Comparison of ENCODE assay signal across 16 mouse cellular contexts in the genomic region with DNA sequence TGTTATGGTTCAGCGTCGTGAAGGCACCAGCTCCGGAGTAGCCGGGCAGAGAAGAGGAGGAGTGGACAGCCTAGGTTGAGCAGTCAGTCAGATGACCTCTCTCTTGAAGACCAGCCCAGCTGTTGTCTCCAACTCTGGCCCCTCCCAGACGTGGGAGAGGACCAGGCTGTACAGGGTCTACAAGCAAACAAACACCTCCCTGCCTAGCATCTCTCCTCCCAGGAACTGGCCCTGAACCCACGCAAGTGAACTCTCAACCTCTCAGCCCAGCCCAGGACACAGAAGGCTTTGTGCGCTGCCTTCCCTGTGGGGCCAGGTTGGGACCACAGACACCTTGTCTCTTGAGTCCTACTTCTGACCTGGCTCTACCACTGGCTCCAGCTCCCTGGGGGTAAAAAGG. TPM values are rescaled to one million over a fixed set of nuclear protein-coding genes. Genes with fewer than 3 reads are reported as not detected.
DNase-seq lines count a peak whose midpoint lies in the region; ATAC-seq and TF ChIP-seq lines count a peak whose summit lies in the region.
"Had no signal": no experiment of that assay in that cellular context is flagged by ENCODE, and none has a peak within 500 bp of the region (broad histone marks: within the 10 kb centered on the region; RNA-seq: fewer than 3 reads in every experiment).

A gene (minus strand): TSS at position 77 of the 400 bp plus-strand sequence.

- no peaks in the 10 kb centered on the region for H3K9me3 ChIP-seq in embryonic facial prominence, embryonic 15.5 days (replicated peaks)
- no peaks in the 10 kb centered on the region for H3K9me3 ChIP-seq in embryonic facial prominence, embryonic 10.5 days
- no peaks in the 10 kb centered on the region for H3K9me3 ChIP-seq in intestine, embryonic 14.5 days (ENCODE audit: control insufficient read depth, low read length)
- H3K9me3 ChIP-seq in intestine, embryonic 16.5 days (ENCODE audit: control insufficient read depth, low read length), result no peaks in the 10 kb centered on the region
- H3K9me3 ChIP-seq in lung, embryonic 14.5 days (ENCODE audit: low read depth, low read length), result no peaks in the 10 kb centered on the region
- H3K9me3 ChIP-seq: hindbrain, embryonic 10.5 days; liver, embryonic 13.5 days; midbrain, embryonic 10.5 days had no signal

- no peaks in the 10 kb centered on the region for H3K27me3 ChIP-seq in embryonic facial prominence, embryonic 15.5 days
- H3K27me3 ChIP-seq in embryonic facial prominence, embryonic 10.5 days (replicated peaks; ENCODE audit: low read depth, poor library complexity, severe bottlenecking), result no peaks in the 10 kb centered on the region
- no peaks in the 10 kb centered on the region for H3K27me3 ChIP-seq in intestine, embryonic 14.5 days (replicated peaks; ENCODE audit: control insufficient read depth, insufficient read depth, low read length)
- no peaks in the 10 kb centered on the region for H3K27me3 ChIP-seq in intestine, embryonic 16.5 days (replicated peaks; ENCODE audit: control insufficient read depth, insufficient read depth, low read length)
- H3K27me3 ChIP-seq in lung, embryonic 14.5 days (ENCODE audit: insufficient read depth, low read length), result no peaks in the 10 kb centered on the region
- H3K27me3 ChIP-seq in testis, adult 2 months (ENCODE audit: control insufficient read depth, insufficient read depth, low read length), result no peaks in the 10 kb centered on the region
- H3K27me3 ChIP-seq: liver, embryonic 13.5 days had no signal

- ATAC-seq in embryonic facial prominence, embryonic 15.5 days (ENCODE audit: insufficient number of reproducible peaks, low FRiP score, low TSS enrichment, low read depth), result peak; percentile 37; the same call in 1 of the 2 replicates
- peak; percentile 18; the same call in 1 of the 2 replicates for ATAC-seq in intestine, embryonic 14.5 days (replicated peaks; ENCODE audit: low FRiP score, low TSS enrichment, low read depth)
- no peak; the same call in 1 of the 2 replicates for ATAC-seq in intestine, embryonic 16.5 days
- peak; percentile 43; the same call in 1 of the 2 replicates for ATAC-seq in lung, embryonic 14.5 days (ENCODE audit: insufficient read depth)

- H3K4me3 ChIP-seq in embryonic facial prominence, embryonic 15.5 days (replicated peaks), result no peak within 1 kb of the TSS
- H3K4me3 ChIP-seq in embryonic facial prominence, embryonic 10.5 days, result no peak within 1 kb of the TSS
- no peak within 1 kb of the TSS for H3K4me3 ChIP-seq in intestine, embryonic 14.5 days (ENCODE audit: low read depth, low read length)
- no peak within 1 kb of the TSS for H3K4me3 ChIP-seq in intestine, embryonic 16.5 days (ENCODE audit: low read length)
- H3K4me3 ChIP-seq in lung, embryonic 14.5 days (ENCODE audit: low read depth, low read length), result no peak within 1 kb of the TSS
- peak within 1 kb of the TSS; percentile 50 for H3K4me3 ChIP-seq in testis, adult 2 months (ENCODE audit: control insufficient read depth, low read depth, low read length)
- H3K4me3 ChIP-seq: hindbrain, embryonic 10.5 days; left cerebral cortex, adult 2 months; liver, embryonic 13.5 days; midbrain, embryonic 10.5 days had no signal

- DNase-seq in embryonic facial prominence, embryonic 10.5 days (ENCODE audit: low spot score), result no peak
- no peak for DNase-seq in intestine, embryonic 14.5 days (ENCODE audit: low spot score)
- DNase-seq in lung, embryonic 14.5 days, result no peak
- no peak for DNase-seq in lung, postnatal 10 days
- no peak for DNase-seq in right cerebral cortex, postnatal 14 days
- DNase-seq: adrenal gland, adult 8-10 months; cerebellum, postnatal 10 days; gastrocnemius, postnatal 14 days; liver, embryonic 13.5 days; right cerebral cortex, postnatal 4 days had no signal

- no peak within 1 kb of the TSS for H3K9ac ChIP-seq in embryonic facial prominence, embryonic 15.5 days
- H3K9ac ChIP-seq in intestine, embryonic 14.5 days (ENCODE audit: low read length), result no peak within 1 kb of the TSS
- no peak within 1 kb of the TSS for H3K9ac ChIP-seq in intestine, embryonic 16.5 days (ENCODE audit: low read depth, low read length)
- H3K9ac ChIP-seq in lung, embryonic 14.5 days, result no peak within 1 kb of the TSS
- H3K9ac ChIP-seq: liver, embryonic 13.5 days had no signal

- TF ChIP-seq CTCF in lung, embryonic 14.5 days (IDR thresholded peaks at IDR 0.05; ENCODE audit: low read depth), result no peak
- no peak for TF ChIP-seq CTCF in testis, adult 2 months (IDR thresholded peaks at IDR 0.05; ENCODE audit: control insufficient read depth, insufficient read depth, insufficient replicate concordance, low read depth, low read length)

- TF ChIP-seq POLR2A in testis, adult 2 months (IDR thresholded peaks at IDR 0.05; ENCODE audit: control insufficient read depth, low read depth, low read length), result 0 out of 2 replicates have a peak, but pooled peaks have one; percentile 23

- peaks cover 8% of the 10 kb centered on the region; the same call in 1 of the 2 replicates for H3K4me1 ChIP-seq in embryonic facial prominence, embryonic 15.5 days
- peaks cover 8% of the 10 kb centered on the region for H3K4me1 ChIP-seq in embryonic facial prominence, embryonic 10.5 days
- no peaks in the 10 kb centered on the region for H3K4me1 ChIP-seq in intestine, embryonic 14.5 days (replicated peaks; ENCODE audit: control insufficient read depth, insufficient read depth, low read length)
- peaks cover 2% of the 10 kb centered on the region; the same call in 1 of the 2 replicates for H3K4me1 ChIP-seq in intestine, embryonic 16.5 days (ENCODE audit: control insufficient read depth, insufficient read depth, low read length)
- no peaks in the 10 kb centered on the region for H3K4me1 ChIP-seq in lung, embryonic 14.5 days (ENCODE audit: insufficient read depth)
- peaks cover 6% of the 10 kb centered on the region for H3K4me1 ChIP-seq in testis, adult 2 months (ENCODE audit: control insufficient read depth, insufficient read depth, low read length)
- H3K4me1 ChIP-seq: midbrain, embryonic 10.5 days had no signal

- 51% methylated on average over 7 of the region's 7 CpGs for WGBS in embryonic facial prominence, embryonic 15.5 days
- WGBS in embryonic facial prominence, embryonic 10.5 days, result 62% methylated on average over 7 of the region's 7 CpGs
- 47% methylated on average over 7 of the region's 7 CpGs for WGBS in intestine, embryonic 14.5 days
- WGBS in intestine, embryonic 16.5 days, result 57% methylated on average over 7 of the region's 7 CpGs
- WGBS in lung, embryonic 14.5 days, result 43% methylated on average over 7 of the region's 7 CpGs

- no peak within 1 kb of the TSS for H3K4me2 ChIP-seq in embryonic facial prominence, embryonic 15.5 days (replicated peaks)
- H3K4me2 ChIP-seq in intestine, embryonic 14.5 days (ENCODE audit: low read length), result no peak within 1 kb of the TSS
- H3K4me2 ChIP-seq in intestine, embryonic 16.5 days (ENCODE audit: low read depth, low read length), result no peak within 1 kb of the TSS
- no peak within 1 kb of the TSS for H3K4me2 ChIP-seq in lung, embryonic 14.5 days
- H3K4me2 ChIP-seq: liver, embryonic 13.5 days had no signal

- H3K27ac ChIP-seq in embryonic facial prominence, embryonic 15.5 days (replicated peaks), result peak within 1 kb of the TSS; percentile 17
- H3K27ac ChIP-seq in embryonic facial prominence, embryonic 10.5 days (replicated peaks), result no peak within 1 kb of the TSS
- no peak within 1 kb of the TSS for H3K27ac ChIP-seq in intestine, embryonic 14.5 days (ENCODE audit: low read depth)
- H3K27ac ChIP-seq in intestine, embryonic 16.5 days (ENCODE audit: low read length), result no peak within 1 kb of the TSS
- H3K27ac ChIP-seq in lung, embryonic 14.5 days (ENCODE audit: low read depth), result no peak within 1 kb of the TSS
- peak within 1 kb of the TSS; percentile 66 for H3K27ac ChIP-seq in testis, adult 2 months (ENCODE audit: control insufficient read depth, insufficient read depth, low read depth, low read length)
- H3K27ac ChIP-seq: hindbrain, embryonic 10.5 days; left cerebral cortex, adult 2 months; liver, embryonic 13.5 days; midbrain, embryonic 10.5 days had no signal

- H3K36me3 ChIP-seq in embryonic facial prominence, embryonic 15.5 days, result no peaks in the 10 kb centered on the region
- no peaks in the 10 kb centered on the region for H3K36me3 ChIP-seq in embryonic facial prominence, embryonic 10.5 days (replicated peaks)
- H3K36me3 ChIP-seq in intestine, embryonic 14.5 days (ENCODE audit: control insufficient read depth, insufficient read depth, low read length), result no peaks in the 10 kb centered on the region
- no peaks in the 10 kb centered on the region for H3K36me3 ChIP-seq in intestine, embryonic 16.5 days (ENCODE audit: control insufficient read depth, insufficient read depth, low read length)
- no peaks in the 10 kb centered on the region for H3K36me3 ChIP-seq in lung, embryonic 14.5 days (ENCODE audit: insufficient read depth)
- no peaks in the 10 kb centered on the region for H3K36me3 ChIP-seq in testis, adult 2 months (ENCODE audit: control insufficient read depth, insufficient read depth, low read length)

RNA-seq across cellular contexts. Expression of the gene that starts here (rescaled TPM):
- 8.8 and 11.6 TPM in 2 replicates for polyA plus RNA-seq in embryonic facial prominence, embryonic 15.5 days (2015; fragmentation: Nextera tagmentation; extraction: Ambion mirVana)
- polyA plus RNA-seq in embryonic facial prominence, embryonic 10.5 days (2016; fragmentation: Nextera tagmentation; extraction: Ambion mirVana), result 1.3 and 1.4 TPM in 2 replicates
- 1.5 and 1.6 TPM in 2 replicates for polyA plus RNA-seq in intestine, embryonic 14.5 days (2014; fragmentation: Nextera tagmentation; extraction: Ambion mirVana)
- polyA plus RNA-seq in intestine, embryonic 16.5 days (2015; fragmentation: Nextera tagmentation; extraction: Ambion mirVana), result 1.9 and 2.0 TPM in 2 replicates
- polyA plus RNA-seq in lung, embryonic 14.5 days (2014; fragmentation: Nextera tagmentation; extraction: Ambion mirVana), result 1.8 and 2.0 TPM in 2 replicates
- 7.6 and 7.8 TPM in 2 replicates for polyA plus RNA-seq in testis, adult 2 months (2012; rRNA removed)

Comparison
In these comparisons a context has a peak if more than half of its experiments do, and no peak if none do; other contexts are left out.
1. H3K27ac ChIP-seq: peak in embryonic facial prominence, embryonic 15.5 days (single experiment) and testis, adult 2 months (single experiment); none in embryonic facial prominence, embryonic 10.5 days (single experiment), intestine, embryonic 14.5 days (single experiment), intestine, embryonic 16.5 days (single experiment) and lung, embryonic 14.5 days (single experiment).